Mouse (Mus musculus): ENCODE results near the gene Homer3. TPM values are rescaled to one million over a fixed set of nuclear protein-coding genes. Genes with fewer than 3 reads are reported as not detected.

Homer3 gene
- polyA plus RNA-seq, 1 experiment from 2014 or later, result 91.4 TPM

Other genes with a start within 250 kb of the Homer3 start
- gene Mau2, start 240.1 kb upstream of the Homer3 start, polyA plus RNA-seq (2014; fragmentation: Nextera tagmentation; extraction: Ambion mirVana), result 53.8 and 56.4 TPM in 2 replicates
- gene Sugp1, start 240.0 kb upstream of the Homer3 start, polyA plus RNA-seq (2014; fragmentation: Nextera tagmentation; extraction: Ambion mirVana), result 44.6 and 45.4 TPM in 2 replicates
- 0.76 and 1.3 TPM in 2 replicates for gene Tm6sf2, start 209.9 kb upstream of the Homer3 start, polyA plus RNA-seq (2014; fragmentation: Nextera tagmentation; extraction: Ambion mirVana)
- 0.05 TPM in 1 of 2 replicates, not detected in the other for gene Hapln4, start 199.4 kb upstream of the Homer3 start, polyA plus RNA-seq (2014; fragmentation: Nextera tagmentation; extraction: Ambion mirVana)
- gene Ncan, start 162.0 kb upstream of the Homer3 start, polyA plus RNA-seq (2014; fragmentation: Nextera tagmentation; extraction: Ambion mirVana), result 51.5 and 60.4 TPM in 2 replicates
- gene Nr2c2ap, start 151.5 kb upstream of the Homer3 start, polyA plus RNA-seq (2014; fragmentation: Nextera tagmentation; extraction: Ambion mirVana), result 20.7 and 23.9 TPM in 2 replicates
- 15.2 and 17.6 TPM in 2 replicates for gene Rfxank, start 143.7 kb upstream of the Homer3 start, polyA plus RNA-seq (2014; fragmentation: Nextera tagmentation; extraction: Ambion mirVana)
- 40.5 and 41.9 TPM in 2 replicates for gene Borcs8, start 143.3 kb upstream of the Homer3 start, polyA plus RNA-seq (2014; fragmentation: Nextera tagmentation; extraction: Ambion mirVana)
- 0.67 and 1.1 TPM in 2 replicates for gene Mef2b, start 143.1 kb upstream of the Homer3 start, polyA plus RNA-seq (2014; fragmentation: Nextera tagmentation; extraction: Ambion mirVana)
- gene Tmem161a, start 110.5 kb upstream of the Homer3 start, polyA plus RNA-seq (2014; fragmentation: Nextera tagmentation; extraction: Ambion mirVana), result 42.5 and 45.1 TPM in 2 replicates
- 1.9 and 2.5 TPM in 2 replicates for gene Slc25a42, start 70.5 kb upstream of the Homer3 start, polyA plus RNA-seq (2014; fragmentation: Nextera tagmentation; extraction: Ambion mirVana)
- gene Sugp2, start 48.6 kb upstream of the Homer3 start, polyA plus RNA-seq (2014; fragmentation: Nextera tagmentation; extraction: Ambion mirVana), result 60.4 and 74.7 TPM in 2 replicates
- gene Armc6, start 48.4 kb upstream of the Homer3 start, polyA plus RNA-seq (2014; fragmentation: Nextera tagmentation; extraction: Ambion mirVana), result 31.2 and 35.7 TPM in 2 replicates
- gene Ddx49, start 19.7 kb downstream of the Homer3 start, polyA plus RNA-seq (2014; fragmentation: Nextera tagmentation; extraction: Ambion mirVana), result 54.4 and 61.5 TPM in 2 replicates
- 220 and 268 TPM in 2 replicates for gene Cope, start 19.7 kb downstream of the Homer3 start, polyA plus RNA-seq (2014; fragmentation: Nextera tagmentation; extraction: Ambion mirVana)
- gene Cers1, start 32.9 kb downstream of the Homer3 start, polyA plus RNA-seq (2014; fragmentation: Nextera tagmentation; extraction: Ambion mirVana), result 10.6 and 11.0 TPM in 2 replicates
- 1.8 and 2.6 TPM in 2 replicates for gene Gdf1, start 47.0 kb downstream of the Homer3 start, polyA plus RNA-seq (2014; fragmentation: Nextera tagmentation; extraction: Ambion mirVana)
- gene Upf1, start 70.5 kb downstream of the Homer3 start, polyA plus RNA-seq (2014; fragmentation: Nextera tagmentation; extraction: Ambion mirVana), result 25.6 and 25.8 TPM in 2 replicates
- 0.56 TPM in 1 of 2 replicates, not detected in the other for gene Comp, start 90.7 kb downstream of the Homer3 start, polyA plus RNA-seq (2014; fragmentation: Nextera tagmentation; extraction: Ambion mirVana)
- gene Crtc1, start 156.8 kb downstream of the Homer3 start, polyA plus RNA-seq (2014; fragmentation: Nextera tagmentation; extraction: Ambion mirVana), result 16.3 and 18.1 TPM in 2 replicates
- gene Klhl26, start 194.1 kb downstream of the Homer3 start, polyA plus RNA-seq (2014; fragmentation: Nextera tagmentation; extraction: Ambion mirVana), result 17.5 and 19.5 TPM in 2 replicates
- gene Tmem59l, start 204.5 kb downstream of the Homer3 start, polyA plus RNA-seq (2014; fragmentation: Nextera tagmentation; extraction: Ambion mirVana), result 10.4 and 10.6 TPM in 2 replicates
- gene Crlf1, start 210.3 kb downstream of the Homer3 start, polyA plus RNA-seq (2014; fragmentation: Nextera tagmentation; extraction: Ambion mirVana), result 4.9 and 10.9 TPM in 2 replicates
- 113 and 123 TPM in 2 replicates for gene Rex1bd, start 223.9 kb downstream of the Homer3 start, polyA plus RNA-seq (2014; fragmentation: Nextera tagmentation; extraction: Ambion mirVana)
- 715 TPM in 2 replicates for gene Uba52, start 228.0 kb downstream of the Homer3 start, polyA plus RNA-seq (2014; fragmentation: Nextera tagmentation; extraction: Ambion mirVana)
- gene Fkbp8, start 244.9 kb downstream of the Homer3 start, polyA plus RNA-seq (2014; fragmentation: Nextera tagmentation; extraction: Ambion mirVana), result 268 and 290 TPM in 2 replicates
- gene Kxd1, start 245.1 kb downstream of the Homer3 start, polyA plus RNA-seq (2014; fragmentation: Nextera tagmentation; extraction: Ambion mirVana), result 56.0 and 59.9 TPM in 2 replicates